11 mouse cellular contexts compared by ENCODE assay signal in genomic region chr3:30546831-30547369, GRCm38 (mm10). TPM values are rescaled to one million over a fixed set of nuclear protein-coding genes. Genes with fewer than 3 reads are reported as not detected.
DNase-seq lines count a peak whose midpoint lies in the region; ATAC-seq and TF ChIP-seq lines count a peak whose summit lies in the region.
"Had no signal": no experiment of that assay in that cellular context is flagged by ENCODE, and none has a peak within 500 bp of the region (broad histone marks: within the 10 kb centered on the region; RNA-seq: fewer than 3 reads in every experiment).

No protein-coding gene starts in this region.

- TF ChIP-seq EP300 in lung, postnatal 0 days (IDR thresholded peaks at IDR 0.05) = no peak

- peaks cover 17% of the 10 kb centered on the region for H3K4me1 ChIP-seq in kidney, embryonic 16.5 days (ENCODE audit: insufficient read depth, low read length)
- H3K4me1 ChIP-seq in lung, postnatal 0 days (ENCODE audit: insufficient read depth, low read depth, low read length) = no peaks in the 10 kb centered on the region; the same call in 1 of the 2 replicates

- no peaks in the 10 kb centered on the region for H3K36me3 ChIP-seq in kidney, embryonic 16.5 days (ENCODE audit: insufficient read depth, low read length)
- no peaks in the 10 kb centered on the region for H3K36me3 ChIP-seq in lung, postnatal 0 days (ENCODE audit: insufficient read depth, low read length)

- intact Hi-C loops in gastrocnemius, postnatal 36 days (cut with DNase I) = no loop called here

- peak overlapping the region; percentile 41; the same call in 1 of the 2 replicates for H3K4me2 ChIP-seq in kidney, embryonic 16.5 days (replicated peaks; ENCODE audit: low read depth, low read length)
- peak overlapping the region; percentile 33 for H3K4me2 ChIP-seq in lung, postnatal 0 days (replicated peaks; ENCODE audit: low read depth, low read length)

- H3K9ac ChIP-seq in kidney, embryonic 16.5 days (replicated peaks; ENCODE audit: low read length) = 0 out of 2 replicates have a peak overlapping the region, but pooled peaks have one; percentile 6
- no peak overlapping the region for H3K9ac ChIP-seq in lung, postnatal 0 days (replicated peaks; ENCODE audit: low read depth)

- peak; percentile 15 for DNase-seq in embryo, embryonic 9.5 days (ENCODE audit: extremely low spot score)
- DNase-seq in embryo, embryonic 10 days (ENCODE audit: low spot score) = no peak
- peak; percentile 97 for DNase-seq in adipocyte (ENCODE audit: low spot score)
- DNase-seq in gastrocnemius, postnatal 36 days = peak; percentile 59 to 74
- peak; percentile 44 for DNase-seq in lung, postnatal 0 days (ENCODE audit: low spot score)
- no peak for DNase-seq in yolk sac, embryonic 10.5 days (ENCODE audit: low spot score)

- H3K4me3 ChIP-seq in kidney, embryonic 16.5 days (ENCODE audit: low read length) = no peak overlapping the region
- peak overlapping the region; percentile 10; the same call in 1 of the 2 replicates for H3K4me3 ChIP-seq in lung, postnatal 0 days (ENCODE audit: low read depth, low read length)

- no peaks in the 10 kb centered on the region for H3K27me3 ChIP-seq in kidney, embryonic 16.5 days (ENCODE audit: insufficient read depth, low read length)
- no peaks in the 10 kb centered on the region for H3K27me3 ChIP-seq in lung, postnatal 0 days (replicated peaks; ENCODE audit: insufficient read depth, low read length)
- H3K27me3 ChIP-seq: CH12.LX had no signal

- ATAC-seq in kidney, embryonic 16.5 days (ENCODE audit: low FRiP score, low TSS enrichment) = no peak
- peak; percentile 30 for ATAC-seq in lung, postnatal 0 days
- no peak for ATAC-seq in megakaryocyte progenitor cell, adult 5-6 weeks (replicated peaks; ENCODE audit: poor library complexity)

- H3K27ac ChIP-seq in kidney, embryonic 16.5 days (ENCODE audit: low read length) = no peak overlapping the region
- no peak overlapping the region for H3K27ac ChIP-seq in lung, postnatal 0 days (ENCODE audit: low read length)

- H3K9me3 ChIP-seq in kidney, embryonic 16.5 days (ENCODE audit: low read length) = no peaks in the 10 kb centered on the region
- H3K9me3 ChIP-seq in lung, postnatal 0 days (ENCODE audit: low read length) = no peaks in the 10 kb centered on the region

- TF ChIP-seq CTCF in lung, postnatal 0 days (IDR thresholded peaks at IDR 0.05) = no peak

- 33% methylated on average over 11 of the region's 11 CpGs for WGBS in kidney, embryonic 16.5 days
- WGBS in lung, postnatal 0 days = 35% methylated on average over 11 of the region's 11 CpGs

RNA-seq across cellular contexts. Expression of gene Mecom, which starts 0.9 kb away (rescaled TPM):
- total RNA-seq in gastrocnemius, postnatal 36 days (2021) = 1 to 10 TPM; 4.9 to 7.0 TPM
- polyA plus RNA-seq in kidney, embryonic 16.5 days (2015; fragmentation: Nextera tagmentation; extraction: Ambion mirVana) = 78.3 and 80.4 TPM in 2 replicates
- polyA plus RNA-seq in lung, postnatal 0 days (2015; fragmentation: Nextera tagmentation; extraction: Ambion mirVana) = 22.4 and 29.5 TPM in 2 replicates
- 0.54 and 4.0 TPM in 2 replicates for total RNA-seq in megakaryocyte progenitor cell, adult 5-6 weeks (2015)
- total RNA-seq in megakaryocyte progenitor cell, adult 5-6 weeks (2017) = 0.17 and 2.3 TPM in 2 replicates
- total RNA-seq: CH12.LX had no signal

RNA-seq across cellular contexts. Expression of gene Actrt3, which starts 52.8 kb away (rescaled TPM):
- not detected for total RNA-seq in gastrocnemius, postnatal 36 days (2021)
- polyA plus RNA-seq in kidney, embryonic 16.5 days (2015; fragmentation: Nextera tagmentation; extraction: Ambion mirVana) = 0.07 TPM in 1 of 2 replicates, not detected in the other
- not detected in 2 replicates for polyA plus RNA-seq in lung, postnatal 0 days (2015; fragmentation: Nextera tagmentation; extraction: Ambion mirVana)
- total RNA-seq in megakaryocyte progenitor cell, adult 5-6 weeks (2015) = not detected in 2 replicates
- not detected in 2 replicates for total RNA-seq in megakaryocyte progenitor cell, adult 5-6 weeks (2017)
- total RNA-seq: liver, adult 2 months had no signal
- polyA plus RNA-seq: small intestine, adult 2 months had no signal

RNA-seq across cellular contexts. Expression of gene Mynn, which starts 55.0 kb away (rescaled TPM):
- total RNA-seq in gastrocnemius, postnatal 36 days (2021) = 1 to 10 TPM; 7.0 to 8.3 TPM
- 41.9 and 42.6 TPM in 2 replicates for polyA plus RNA-seq in kidney, embryonic 16.5 days (2015; fragmentation: Nextera tagmentation; extraction: Ambion mirVana)
- polyA plus RNA-seq in lung, postnatal 0 days (2015; fragmentation: Nextera tagmentation; extraction: Ambion mirVana) = 17.0 and 19.9 TPM in 2 replicates
- 22.7 and 27.1 TPM in 2 replicates for total RNA-seq in megakaryocyte progenitor cell, adult 5-6 weeks (2015)
- 26.3 and 26.5 TPM in 2 replicates for total RNA-seq in megakaryocyte progenitor cell, adult 5-6 weeks (2017)

Comparison
In these comparisons a context has a peak if more than half of its experiments do, and no peak if none do; other contexts are left out.
1. DNase-seq: peak in embryo, embryonic 9.5 days (single experiment), adipocyte (single experiment), gastrocnemius, postnatal 36 days (2 of 2) and lung, postnatal 0 days (single experiment); none in embryo, embryonic 10 days (single experiment) and yolk sac, embryonic 10.5 days (single experiment).